Mouse (Mus musculus) mouse trophoblast stem cell (cell line): ENCODE results near the gene Mrpl49.

Experiments
- in situ Hi-C, 2 experiments: fragments of 300-500 bp; cut with MseI, MboI; formaldehyde crosslinking; loops; 2 replicates in 1 of 2; 3 replicates in 1 of 2; pipeline ENCODE4 v1.15.1; 2025

Mrpl49 gene

GRCm38 (mm10) chr19:6057313-6058096 lies at the start of gene Mrpl49, which contains the start of gene Fau:
Mrpl49 (minus strand) TSS chr19:6057785.
Fau (plus strand) TSS chr19:6057844.
- in situ Hi-C loops, result no loop called here

- in situ Hi-C loops, result no loop called here
Observed at GRCm38 (mm10) chr19:6105586-6105985, 48.0 kb upstream of the Mrpl49 start, which contains the start of gene Naaladl1. Naaladl1 (plus strand) TSS chr19:6105782.

- in situ Hi-C loops, result no loop called here
Observed at GRCm38 (mm10) chr19:6104476-6104875, 46.9 kb upstream of the Mrpl49 start.

- in situ Hi-C loops, result no loop called here
Observed at GRCm38 (mm10) chr19:6102169-6102853, 44.7 kb upstream of the Mrpl49 start.

GRCm38 (mm10) chr19:6101186-6101585 lies 43.6 kb upstream of the Mrpl49 start:
- in situ Hi-C loops, result no loop called here

- in situ Hi-C loops, result no loop called here
Observed at GRCm38 (mm10) chr19:6097847-6098246, 40.3 kb upstream of the Mrpl49 start.

- in situ Hi-C loops, result no loop called here
Observed at GRCm38 (mm10) chr19:6094119-6094518, 36.5 kb upstream of the Mrpl49 start, which contains the start of gene AC131692.1. AC131692.1 (plus strand) TSS chr19:6094419.

GRCm38 (mm10) chr19:6088841-6089240 lies 31.3 kb upstream of the Mrpl49 start:
- in situ Hi-C loops, result no loop called here

- in situ Hi-C loops, result no loop called here
Observed at GRCm38 (mm10) chr19:6085417-6085879, 27.9 kb upstream of the Mrpl49 start.

- in situ Hi-C loops, result no loop called here
Observed at GRCm38 (mm10) chr19:6084478-6085248, 27.1 kb upstream of the Mrpl49 start, which contains the start of the genes Zfpl1 and Cdca5. Zfpl1 (minus strand) TSS chr19:6084956. Cdca5 (plus strand) TSS chr19:6084983.

GRCm38 (mm10) chr19:6082156-6082555 lies 24.6 kb upstream of the Mrpl49 start, which contains the start of gene Gm28374:
Gm28374 (minus strand) TSS chr19:6082256.
- in situ Hi-C loops, result no loop called here

GRCm38 (mm10) chr19:6079983-6080480 lies 22.4 kb upstream of the Mrpl49 start, which contains the start of gene Tmem262:
Tmem262 (plus strand) TSS chr19:6080033.
- in situ Hi-C loops, result no loop called here

GRCm38 (mm10) chr19:6076564-6077393 lies 19.2 kb upstream of the Mrpl49 start, which contains the start of gene Vps51:
Vps51 (minus strand) TSS chr19:6077231.
- in situ Hi-C loops, result no loop called here

GRCm38 (mm10) chr19:6073889-6074288 lies 16.3 kb upstream of the Mrpl49 start:
- in situ Hi-C loops, result no loop called here

GRCm38 (mm10) chr19:6071261-6071660 lies 13.7 kb upstream of the Mrpl49 start:
- in situ Hi-C loops, result no loop called here

GRCm38 (mm10) chr19:6070571-6071250 lies 13.1 kb upstream of the Mrpl49 start:
- in situ Hi-C loops, result no loop called here

GRCm38 (mm10) chr19:6069851-6070250 lies 12.3 kb upstream of the Mrpl49 start:
- in situ Hi-C loops, result no loop called here

- in situ Hi-C loops, result no loop called here
Observed at GRCm38 (mm10) chr19:6068951-6069350, 11.4 kb upstream of the Mrpl49 start.

- in situ Hi-C loops, result no loop called here
Observed at GRCm38 (mm10) chr19:6067724-6068415, 10.3 kb upstream of the Mrpl49 start, which contains the start of gene Tm7sf2. Tm7sf2 (minus strand) TSS chr19:6068373.
